Mouse (Mus musculus): ENCODE measurements at regions not wholly inside any gene's neighbourhood (a gene's known extent, or its start where the extent isn't known, plus 50 kb on each side); places are given as distances from the start of the nearest gene placed in this dataset.
A peak's percentile ranks its signal among the peaks of the same experiment; 100 is the strongest.

DNA sequence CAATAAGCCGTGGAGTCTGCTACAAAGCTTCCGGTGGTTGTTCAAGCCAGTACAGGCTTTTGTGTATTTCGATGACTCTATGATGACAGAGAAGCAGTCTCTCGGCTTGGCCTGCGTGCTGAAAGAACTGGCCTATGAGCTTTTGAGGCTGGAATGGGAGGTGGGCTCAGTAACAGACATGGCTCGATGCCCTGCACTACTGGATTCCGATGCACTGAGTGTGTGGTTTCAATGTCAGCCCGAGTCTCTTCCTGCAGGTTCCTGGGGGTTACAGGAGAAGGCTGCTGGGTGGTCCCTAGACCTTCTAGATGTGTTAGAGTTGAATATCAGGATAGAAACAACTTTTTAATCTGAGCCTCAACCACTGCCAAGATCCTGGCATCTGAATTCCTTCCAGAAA is 53.2 kb downstream of the Gm815 start:
- Histone ChIP-seq H3K4me3 (no peak overlapping the region), H3K9ac (no peak overlapping the region), H3K4me1 (no peaks in the 10 kb centered on the region), H3K36me3 (ENCODE audit: poor library complexity, severe bottlenecking) (no peaks in the 10 kb centered on the region), H3K27ac (no peak overlapping the region), H3K27me3 (no peaks in the 10 kb centered on the region), H3K9me3 (replicated peaks) (no peaks in the 10 kb centered on the region), H3K4me2 (no peak overlapping the region)
- 83% methylated on average over 8 of the region's 8 CpGs for WGBS
- ATAC-seq = no peak

DNA sequence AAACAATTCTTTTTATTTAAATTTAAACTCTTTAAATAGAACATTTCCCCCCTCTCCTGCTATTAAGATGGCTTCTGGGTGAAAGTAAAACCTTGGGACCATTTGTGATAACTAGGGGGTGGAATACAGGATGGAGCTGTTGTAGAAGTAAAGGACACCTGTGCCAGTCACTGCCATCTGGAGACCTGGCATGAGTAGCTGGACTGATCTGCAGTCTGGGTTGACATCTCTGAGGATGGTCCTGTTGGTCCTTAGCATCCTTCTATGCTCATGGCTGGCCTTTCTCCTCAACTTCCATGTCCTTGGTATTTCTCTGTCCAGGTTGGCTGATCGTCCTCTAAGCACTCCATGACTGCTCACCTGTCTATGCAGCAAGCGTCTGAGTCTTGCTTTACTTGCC is 58.3 kb downstream of the Gm815 start:
- no peak overlapping the region for H3K9ac ChIP-seq
- H3K27me3 ChIP-seq = no peaks in the 10 kb centered on the region
- no peaks in the 10 kb centered on the region for H3K4me1 ChIP-seq
- ATAC-seq = no peak
- H3K9me3 ChIP-seq (replicated peaks) = no peaks in the 10 kb centered on the region
- H3K27ac ChIP-seq = no peak overlapping the region
- no peak overlapping the region for H3K4me3 ChIP-seq
- no peak overlapping the region for H3K4me2 ChIP-seq
- WGBS = 80% methylated on average over 2 of the region's 2 CpGs
- H3K36me3 ChIP-seq (ENCODE audit: poor library complexity, severe bottlenecking) = no peaks in the 10 kb centered on the region

DNA sequence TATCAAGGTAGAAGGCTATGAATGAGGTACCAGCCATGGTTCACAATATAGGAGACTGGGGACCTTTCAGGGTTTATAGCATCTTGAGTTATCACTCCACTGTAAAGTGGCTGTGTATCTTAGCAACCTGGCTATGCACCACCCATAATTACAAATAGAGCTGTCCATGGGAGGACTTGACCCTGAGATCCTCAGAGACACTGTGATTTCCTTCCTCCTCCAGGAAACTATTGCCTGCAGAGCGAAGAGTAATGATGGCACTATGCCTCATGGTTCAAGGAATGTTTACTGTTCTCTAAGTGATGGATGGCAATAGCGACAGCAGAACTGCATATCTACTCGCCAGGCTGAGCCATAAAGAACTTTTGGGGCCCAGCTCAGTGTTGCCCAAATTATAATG is 60.9 kb downstream of the Gm815 start:
- Histone ChIP-seq H3K9me3 (replicated peaks) (no peaks in the 10 kb centered on the region), H3K27me3 (no peaks in the 10 kb centered on the region), H3K9ac (no peak overlapping the region), H3K4me3 (no peak overlapping the region), H3K36me3 (ENCODE audit: poor library complexity, severe bottlenecking) (no peaks in the 10 kb centered on the region), H3K4me1 (no peaks in the 10 kb centered on the region), H3K27ac (no peak overlapping the region), H3K4me2 (no peak overlapping the region)
- no peak for ATAC-seq
- WGBS = 96% methylated on average over 3 of the region's 3 CpGs

DNA sequence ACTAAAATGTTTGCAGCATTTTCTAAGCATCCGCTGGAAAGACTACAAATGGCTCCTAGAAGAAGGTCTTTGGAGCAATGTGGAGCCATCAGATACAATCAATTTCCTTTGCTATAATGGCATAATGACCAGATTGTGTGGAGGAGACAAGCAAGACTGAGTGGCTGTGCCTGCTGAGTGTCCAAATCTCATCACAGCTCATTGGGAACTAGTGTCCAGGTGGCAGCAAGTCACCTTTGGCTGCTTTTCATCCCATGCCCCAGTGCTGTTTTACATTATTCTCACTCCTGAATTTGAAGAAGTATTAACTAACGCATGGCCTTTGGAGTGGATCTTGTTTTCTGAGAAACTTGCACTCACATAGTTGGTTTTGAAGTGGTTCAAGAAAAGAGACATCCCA is 62.8 kb downstream of the Gm815 start:
- Histone ChIP-seq H3K36me3 (ENCODE audit: poor library complexity, severe bottlenecking) (no peaks in the 10 kb centered on the region), H3K4me3 (no peak overlapping the region), H3K9me3 (replicated peaks) (no peaks in the 10 kb centered on the region), H3K4me1 (no peaks in the 10 kb centered on the region), H3K27me3 (no peaks in the 10 kb centered on the region), H3K27ac (no peak overlapping the region), H3K9ac (no peak overlapping the region), H3K4me2 (no peak overlapping the region)
- no peak for ATAC-seq
- WGBS = 91% methylated on average over 2 of the region's 2 CpGs

DNA sequence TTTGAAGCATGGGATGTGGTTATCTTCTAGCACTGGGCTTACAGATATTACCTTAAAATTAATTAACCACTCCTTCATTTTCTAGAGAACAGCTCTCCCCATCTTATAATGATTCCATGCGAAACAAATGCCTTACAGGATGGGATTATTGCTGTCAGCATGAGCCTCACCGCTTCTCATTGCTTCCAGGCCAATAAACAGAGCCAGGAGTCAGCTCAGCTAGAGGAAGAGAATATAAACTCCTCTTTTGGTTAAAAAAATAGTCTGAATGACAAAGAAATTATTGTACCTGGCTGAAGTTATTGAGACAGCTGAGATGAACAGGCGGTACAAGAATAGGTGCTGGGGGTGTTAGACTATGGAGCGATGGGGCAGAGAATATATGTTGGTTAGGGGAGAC is 63.5 kb downstream of the Gm815 start:
- H3K4me2 ChIP-seq = no peak overlapping the region
- ATAC-seq = no peak
- no peaks in the 10 kb centered on the region for H3K4me1 ChIP-seq
- no peaks in the 10 kb centered on the region for H3K27me3 ChIP-seq
- H3K9me3 ChIP-seq (replicated peaks) = no peaks in the 10 kb centered on the region
- no peak overlapping the region for H3K9ac ChIP-seq
- no peaks in the 10 kb centered on the region for H3K36me3 ChIP-seq (ENCODE audit: poor library complexity, severe bottlenecking)
- WGBS = 79% methylated on average over 4 of the region's 4 CpGs
- no peak overlapping the region for H3K27ac ChIP-seq
- no peak overlapping the region for H3K4me3 ChIP-seq

DNA sequence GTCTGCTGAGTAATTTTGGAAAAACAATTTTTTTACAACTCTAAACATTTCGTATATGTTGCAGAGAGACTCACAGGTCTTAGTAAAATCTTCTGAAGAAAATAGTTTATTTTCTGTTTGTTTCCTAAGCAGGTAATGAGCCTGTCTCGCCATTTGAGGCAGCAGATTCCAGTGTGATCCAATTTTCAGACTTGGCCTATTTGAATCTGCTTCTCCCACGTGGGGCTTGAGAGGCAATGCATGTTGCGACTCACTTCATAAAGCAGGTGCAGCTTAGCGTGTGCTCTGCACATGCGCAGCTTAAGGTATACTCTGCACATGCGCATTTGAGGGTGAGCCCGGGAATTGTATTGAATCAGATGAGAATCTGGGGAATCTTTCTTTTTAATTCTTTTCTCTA is 67.7 kb downstream of the Gm815 start:
- Histone ChIP-seq H3K9ac (no peak overlapping the region), H3K4me2 (no peak overlapping the region), H3K4me1 (no peaks in the 10 kb centered on the region), H3K27ac (no peak overlapping the region), H3K36me3 (ENCODE audit: poor library complexity, severe bottlenecking) (no peaks in the 10 kb centered on the region), H3K27me3 (no peaks in the 10 kb centered on the region), H3K9me3 (replicated peaks) (no peaks in the 10 kb centered on the region), H3K4me3 (no peak overlapping the region)
- ATAC-seq = no peak
- 84% methylated on average over 8 of the region's 8 CpGs for WGBS

DNA sequence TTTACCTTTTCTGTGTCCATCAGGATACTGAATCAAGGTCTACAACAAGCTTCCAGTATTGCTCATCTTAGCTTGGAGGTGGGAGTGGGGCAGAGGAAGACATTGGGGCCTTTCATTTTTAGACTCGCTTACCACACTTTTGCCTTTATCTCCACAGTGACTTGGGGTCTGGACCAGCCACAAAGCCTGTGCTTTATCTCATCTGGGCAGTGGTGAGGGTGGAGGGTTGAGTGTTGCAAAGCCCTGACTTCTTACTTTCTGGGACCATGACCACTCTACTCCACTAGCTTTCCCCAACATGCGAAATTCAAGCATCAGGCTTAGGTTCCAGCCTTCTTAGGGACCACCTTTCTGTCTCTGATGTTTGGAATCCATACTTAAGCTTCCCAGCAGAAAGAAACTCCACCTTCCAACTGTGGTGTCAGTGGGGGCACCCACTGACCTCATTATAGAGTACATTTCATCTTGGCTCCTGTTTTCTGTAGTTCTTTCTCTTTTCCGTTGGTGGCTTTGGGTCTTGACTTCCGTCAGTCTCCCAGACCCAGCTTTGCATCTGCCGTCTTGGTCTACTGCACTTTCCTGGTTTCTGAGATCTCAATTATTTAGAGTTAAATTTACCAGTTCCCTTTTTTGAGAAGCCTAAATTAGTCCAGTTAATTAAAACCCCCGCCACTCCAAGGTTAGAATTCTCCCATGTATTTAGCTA is 80.5 kb downstream of the Gm815 start:
- Histone ChIP-seq H3K27me3 (no peaks in the 10 kb centered on the region), H3K4me1 (no peaks in the 10 kb centered on the region), H3K27ac (no peak overlapping the region), H3K36me3 (ENCODE audit: poor library complexity, severe bottlenecking) (no peaks in the 10 kb centered on the region), H3K9ac (no peak overlapping the region), H3K9me3 (replicated peaks) (no peaks in the 10 kb centered on the region), H3K4me2 (no peak overlapping the region), H3K4me3 (no peak overlapping the region)
- WGBS = 89% methylated on average over 6 of the region's 6 CpGs
- ATAC-seq = no peak

DNA sequence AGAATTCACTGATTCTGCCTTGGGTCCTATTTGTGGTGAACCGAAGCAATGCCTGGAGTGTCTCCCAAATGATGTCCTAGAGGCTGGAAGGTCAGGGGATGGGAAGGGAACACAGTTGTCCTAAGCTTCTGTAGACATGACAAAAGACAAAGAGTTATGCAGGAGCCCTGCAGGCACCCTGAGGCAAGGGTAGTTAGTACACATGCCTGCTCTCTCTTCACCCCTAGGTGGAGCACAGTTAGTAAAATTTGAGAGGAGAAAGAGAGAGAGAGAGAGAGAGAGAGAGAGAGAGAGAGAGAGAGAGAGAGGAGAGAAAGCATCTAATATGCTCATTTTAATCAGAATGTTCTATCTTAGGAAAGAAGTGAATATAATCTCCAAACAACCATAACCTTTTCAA is 87.4 kb downstream of the Gm815 start:
- no peak for ATAC-seq

DNA sequence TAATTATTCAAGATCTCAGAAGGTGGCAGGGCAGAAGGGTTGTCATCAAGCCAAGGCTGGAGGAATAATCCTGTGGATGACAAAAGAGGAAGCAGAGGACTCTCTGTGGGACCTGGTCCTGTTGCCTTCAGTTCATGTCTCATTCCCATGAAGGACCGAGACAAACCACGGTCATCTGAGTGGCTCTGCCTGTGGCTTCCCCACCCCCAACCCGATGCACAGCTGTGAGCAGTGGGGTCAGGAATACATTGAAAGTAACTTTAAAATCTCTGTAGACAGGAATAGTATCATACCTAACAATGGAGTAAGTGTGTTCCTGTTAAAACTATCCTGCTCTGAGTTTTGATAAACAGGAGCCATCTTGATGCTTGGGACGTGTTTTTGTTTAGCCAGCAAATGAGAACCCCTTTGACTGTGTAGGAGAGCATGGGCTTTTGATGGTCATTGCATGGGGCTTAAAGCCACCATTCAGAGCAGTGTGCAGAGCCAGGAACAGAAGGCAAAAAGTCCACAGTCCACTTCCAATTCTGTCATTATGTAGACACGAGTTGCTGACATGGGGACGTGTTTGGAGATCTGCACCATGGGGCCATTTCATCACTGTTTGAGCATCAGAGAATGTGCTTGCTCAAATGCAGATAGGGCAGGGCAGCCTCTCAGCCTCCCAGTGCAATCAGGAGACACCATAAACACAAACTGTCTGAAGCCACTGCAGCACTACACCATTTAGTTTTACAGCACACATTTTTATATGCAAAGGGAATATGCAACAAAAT is 88.3 kb downstream of the Gm815 start:
- Histone ChIP-seq H3K4me2 (no peak overlapping the region), H3K4me1 (peaks cover 22% of the 10 kb centered on the region), H3K27ac (no peak overlapping the region), H3K27me3 (no peaks in the 10 kb centered on the region), H3K9ac (no peak overlapping the region), H3K36me3 (ENCODE audit: poor library complexity, severe bottlenecking) (no peaks in the 10 kb centered on the region), H3K4me3 (no peak overlapping the region), H3K9me3 (replicated peaks) (no peaks in the 10 kb centered on the region)
- no peak for ATAC-seq
- 86% methylated on average over 6 of the region's 6 CpGs for whole genome bisulfite sequencing

More for the DNA sequence above, 87.4 kb downstream of the Gm815 start:
- Histone ChIP-seq H3K4me1 (peaks cover 16% of the 10 kb centered on the region), H3K27ac (no peak overlapping the region), H3K36me3 (ENCODE audit: poor library complexity, severe bottlenecking) (no peaks in the 10 kb centered on the region), H3K27me3 (no peaks in the 10 kb centered on the region), H3K4me3 (no peak overlapping the region), H3K9ac (no peak overlapping the region), H3K9me3 (replicated peaks) (no peaks in the 10 kb centered on the region), H3K4me2 (no peak overlapping the region)
- WGBS = 76% methylated on average over 1 of the region's 1 CpGs

DNA sequence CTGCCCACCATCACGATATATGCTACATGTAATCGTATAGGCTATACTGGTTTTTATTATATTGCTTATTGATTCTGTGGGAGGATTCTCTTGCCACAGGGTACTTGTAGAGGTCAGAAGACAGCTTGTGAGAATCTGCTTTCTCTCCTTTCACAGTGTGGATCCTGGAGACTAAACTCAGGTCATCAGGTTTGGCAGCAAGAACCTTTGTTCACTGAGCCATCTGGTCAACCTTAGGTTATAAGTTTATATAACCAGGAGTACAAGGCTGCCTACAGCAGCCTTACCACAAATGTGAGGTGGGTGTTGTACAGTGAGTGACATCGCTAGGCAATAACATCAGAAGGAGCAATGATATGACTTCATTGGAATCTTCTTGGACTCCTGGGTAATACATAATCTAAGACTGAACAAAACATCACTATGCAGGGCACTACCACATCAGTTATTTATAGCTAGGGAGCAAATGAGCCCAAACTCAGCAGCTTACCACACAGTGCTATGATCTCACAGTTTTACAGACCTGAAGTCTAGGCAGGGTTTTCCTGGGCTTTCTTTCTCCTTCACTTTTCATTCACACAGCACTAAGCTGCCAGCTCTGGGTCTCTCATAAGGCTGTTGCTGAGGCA is 89.0 kb downstream of the Gm815 start:
- no peak for ATAC-seq
- no peaks in the 10 kb centered on the region for H3K27me3 ChIP-seq
- 98% methylated on average over 3 of the region's 3 CpGs for WGBS

DNA sequence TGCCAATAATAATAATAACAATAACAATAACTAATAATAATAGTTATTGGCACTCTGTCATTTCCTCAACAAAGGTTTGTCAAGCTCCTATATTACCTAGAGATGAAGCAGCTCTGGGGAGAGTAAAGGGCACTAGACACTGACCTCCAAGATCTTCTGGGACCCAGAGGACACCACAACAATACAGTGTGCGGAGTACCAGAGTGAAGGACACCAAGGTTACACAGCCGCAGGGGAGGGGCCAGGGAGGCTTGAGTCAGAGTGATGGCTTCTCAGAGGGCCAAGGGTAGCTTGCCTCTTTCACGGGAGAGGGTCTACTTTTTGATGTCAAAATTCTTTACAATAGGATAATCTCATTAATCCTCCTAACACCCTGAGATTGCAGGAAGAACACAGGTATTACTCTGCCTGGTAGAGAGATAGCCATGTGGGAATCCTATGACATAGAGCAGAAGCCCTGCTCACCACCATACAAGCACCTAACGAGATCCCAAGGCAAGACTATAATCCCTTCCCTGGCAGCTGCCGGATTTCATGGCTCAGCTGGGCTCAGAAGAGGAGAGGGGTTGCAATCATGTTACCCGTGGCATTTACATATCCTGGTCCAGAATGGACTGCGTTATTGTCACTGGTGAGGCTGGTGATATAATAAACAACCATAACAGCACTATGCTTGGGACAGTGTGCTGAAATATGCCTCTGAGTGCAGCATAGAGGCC is 91.1 kb downstream of the Gm815 start:
- Histone ChIP-seq H3K4me1 (peaks cover 22% of the 10 kb centered on the region), H3K9ac (no peak overlapping the region), H3K4me3 (no peak overlapping the region), H3K36me3 (ENCODE audit: poor library complexity, severe bottlenecking) (no peaks in the 10 kb centered on the region), H3K27ac (peak overlapping the region; percentile 55), H3K4me2 (no peak overlapping the region; the same call in 1 of the 2 replicates), H3K27me3 (no peaks in the 10 kb centered on the region), H3K9me3 (replicated peaks) (no peaks in the 10 kb centered on the region)
- 32% methylated on average over 7 of the region's 7 CpGs for WGBS
- peak; percentile 48; the same call in 1 of the 2 replicates for ATAC-seq

More for the DNA sequence above, 89.0 kb downstream of the Gm815 start:
- no peak overlapping the region for H3K9ac ChIP-seq
- H3K4me2 ChIP-seq = no peak overlapping the region
- H3K27ac ChIP-seq = no peak overlapping the region
- H3K9me3 ChIP-seq (replicated peaks) = no peaks in the 10 kb centered on the region
- peaks cover 22% of the 10 kb centered on the region for H3K4me1 ChIP-seq
- no peak overlapping the region for H3K4me3 ChIP-seq
- H3K36me3 ChIP-seq (ENCODE audit: poor library complexity, severe bottlenecking) = no peaks in the 10 kb centered on the region

All from forebrain, embryonic 13.5 days (tissue).